Mouse (Mus musculus) embryo, embryonic 10 days (tissue): ENCODE measurements around the gene Il23a.
"Not testable (repeated sequence)": the region's sequence is repeated elsewhere in the genome, so short reads cannot be mapped to it uniquely, and the experiment has no call there.

Experiments
- DNase-seq: peaks from one replicate; pipeline ENCODE4 v3.0.0-alpha.2; 2015; ENCODE audit warnings: low spot score

The Il23a gene

DNA sequence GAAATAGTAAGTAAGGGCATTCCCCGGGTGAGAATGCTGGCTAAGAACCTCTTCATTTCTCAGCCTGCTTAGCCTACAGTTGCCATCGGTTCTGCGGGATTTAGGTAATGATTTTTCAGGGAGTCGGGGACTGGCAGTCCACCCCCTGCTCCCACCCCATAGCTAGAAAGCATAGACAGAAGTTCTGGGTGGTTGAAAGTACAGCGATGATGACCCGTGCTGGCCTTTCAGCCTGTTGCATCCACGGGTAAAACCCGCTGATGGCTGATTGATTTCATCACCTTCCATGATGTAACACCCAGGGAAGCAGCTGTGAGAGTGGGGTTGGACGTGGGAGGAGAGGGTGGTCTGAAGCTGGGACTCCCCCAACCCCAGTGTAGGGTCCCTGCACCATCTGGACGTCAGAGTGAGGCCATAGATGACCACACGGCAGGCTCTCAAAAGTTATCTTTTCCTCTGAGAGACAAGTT, at the start of gene Il23a:
Gene Il23a, minus strand, starts transcription at position 51 of the 470 bp plus-strand sequence.
- DNase-seq: no peak

DNA sequence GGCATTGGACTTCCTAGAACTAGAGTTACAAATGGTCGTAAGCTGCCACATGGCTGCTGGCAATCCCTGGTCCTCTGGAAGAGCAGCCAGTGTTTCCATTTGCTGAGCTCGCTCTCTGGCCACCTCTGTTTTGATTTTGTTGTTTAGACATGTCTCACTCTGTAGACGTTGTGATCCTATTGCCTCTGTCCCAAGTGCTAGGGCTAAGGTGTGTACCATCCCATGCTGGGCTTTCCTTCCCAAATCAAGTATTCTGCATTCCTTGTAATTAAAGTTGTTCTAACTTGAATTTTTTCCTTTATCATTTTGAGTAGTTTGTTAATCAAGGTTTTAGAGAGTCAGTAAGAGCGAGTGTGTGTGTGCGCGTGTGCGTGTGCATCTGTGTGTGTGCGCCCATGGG, 49.0 kb upstream of the Il23a start:
- no peak for DNase-seq

- DNase-seq: peak; percentile 40
Measured at GRCm38 (mm10) chr10:128344568-128345275, 46.2 kb upstream of the Il23a start.

DNA sequence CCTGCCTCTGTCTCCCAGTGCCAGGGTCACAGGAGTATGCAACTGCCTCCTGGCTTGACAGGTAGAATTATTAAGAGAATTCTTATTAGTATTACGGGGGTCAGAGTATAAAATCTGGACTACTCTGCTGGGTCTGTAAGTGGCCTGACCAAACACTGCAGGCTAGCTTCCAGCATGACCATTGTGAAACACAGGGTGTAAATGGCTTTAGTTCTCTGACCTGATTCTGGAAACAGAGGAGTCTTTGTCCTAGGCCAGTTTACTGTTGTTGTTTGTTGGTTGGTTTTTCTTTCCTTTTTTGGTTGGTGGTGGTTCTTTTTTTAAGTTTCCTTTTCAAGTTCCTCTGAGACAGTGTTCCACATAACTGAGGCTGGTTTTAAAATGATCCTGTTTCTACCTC, 44.9 kb upstream of the Il23a start:
- DNase-seq: no peak

GRCm38 (mm10) chr10:128340257-128340656, 41.7 kb upstream of the Il23a start:
- no peak for DNase-seq

GRCm38 (mm10) chr10:128338948-128339347, 40.4 kb upstream of the Il23a start:
- no peak for DNase-seq

- DNase-seq: no peak
Measured at GRCm38 (mm10) chr10:128338415-128338814, 39.9 kb upstream of the Il23a start.

GRCm38 (mm10) chr10:128337306-128338181, 39.0 kb upstream of the Il23a start, which contains the start of gene Cs:
Gene Cs (plus strand): TSS chr10:128337734.
- peak; percentile 97 for DNase-seq

- DNase-seq: no peak
Measured at GRCm38 (mm10) chr10:128336597-128336996, 38.0 kb upstream of the Il23a start.

DNA sequence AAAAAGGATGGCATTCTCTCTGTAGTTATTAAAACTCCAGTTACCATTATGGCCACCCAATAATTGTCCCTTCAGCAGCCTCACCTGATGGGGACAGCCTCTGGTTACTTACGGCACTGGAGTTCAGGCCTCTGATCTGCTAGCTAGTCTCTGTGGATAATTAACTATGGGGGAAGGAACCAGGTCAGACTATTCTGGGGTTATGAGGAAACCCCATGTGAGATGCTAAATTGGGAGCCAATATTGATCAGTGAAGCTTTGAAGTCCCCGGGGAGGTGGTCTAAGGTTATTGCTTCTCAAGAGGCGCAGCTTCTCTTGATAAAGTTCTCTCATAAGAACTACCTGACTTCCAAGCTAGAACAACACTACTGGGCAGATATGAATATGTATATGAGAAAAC, 37.6 kb upstream of the Il23a start:
- no peak for DNase-seq

DNA sequence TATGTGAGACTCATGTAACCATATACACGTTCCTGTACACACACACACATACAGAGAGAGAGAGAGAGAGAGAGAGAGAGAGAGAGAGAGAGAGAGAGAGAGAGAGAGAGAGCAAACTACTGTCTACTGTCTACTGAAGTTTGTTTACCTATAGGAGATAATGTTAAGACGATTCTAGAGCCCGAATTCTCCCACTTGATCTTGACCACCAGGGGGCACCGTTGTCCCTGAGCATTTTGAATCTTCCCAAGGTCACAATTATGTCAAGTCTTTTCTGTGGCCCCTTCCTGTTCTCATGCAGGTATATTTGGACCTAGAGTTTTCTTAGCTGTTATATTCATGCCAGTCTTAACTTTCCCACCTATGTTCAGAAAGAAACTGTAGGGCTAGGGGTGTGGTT, 37.0 kb upstream of the Il23a start:
- DNase-seq: peak; percentile 83

GRCm38 (mm10) chr10:128332358-128333249, 34.1 kb upstream of the Il23a start:
- DNase-seq: not testable (repeated sequence)

DNA sequence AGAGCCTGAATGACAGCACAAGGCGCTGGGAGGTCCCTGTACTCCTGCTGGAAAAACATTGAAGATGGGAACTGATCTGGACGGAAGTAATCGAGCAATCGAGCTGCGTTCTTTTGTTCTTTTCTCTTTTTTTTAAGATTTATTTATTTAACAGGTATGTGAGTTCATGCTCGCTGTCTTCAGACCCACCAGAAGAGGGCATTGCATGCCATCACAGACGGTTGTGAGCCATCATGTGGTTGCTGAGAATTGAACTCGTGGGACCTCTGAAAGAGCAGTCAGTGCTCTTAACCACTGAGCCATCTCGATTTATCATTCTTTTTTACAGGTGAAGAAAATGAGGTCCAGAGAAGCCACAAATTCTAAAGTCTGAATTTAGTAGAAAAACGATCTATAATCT, 29.1 kb upstream of the Il23a start:
- DNase-seq: no peak

GRCm38 (mm10) chr10:128326825-128327224, 28.3 kb upstream of the Il23a start:
- DNase-seq: no peak

GRCm38 (mm10) chr10:128323516-128323915, 25.0 kb upstream of the Il23a start:
- DNase-seq: no peak

GRCm38 (mm10) chr10:128322141-128323108, 23.9 kb upstream of the Il23a start, which contains the start of gene Cnpy2:
Gene Cnpy2 (plus strand): TSS chr10:128322459.
- DNase-seq: peak; percentile 97

DNA sequence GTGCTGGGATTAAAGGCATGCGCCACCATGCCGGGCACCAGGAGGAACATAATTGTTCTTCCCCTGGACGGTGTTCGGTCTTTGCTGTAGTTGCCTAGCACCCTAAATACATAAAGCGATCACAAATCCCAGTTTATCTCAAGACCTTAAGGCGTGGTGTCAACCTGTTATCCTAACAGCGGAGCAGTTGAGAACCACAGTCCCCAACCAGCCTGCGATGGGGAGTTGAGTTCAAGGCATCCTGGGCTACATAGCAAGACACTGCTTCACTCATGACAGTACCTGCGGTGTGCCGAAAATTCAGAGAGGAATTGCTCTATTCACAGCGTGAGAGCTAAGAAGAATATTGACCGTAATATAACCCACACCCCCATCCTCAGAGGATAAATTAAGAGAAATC, 23.1 kb upstream of the Il23a start:
- DNase-seq: peak; percentile 37

- no peak for DNase-seq
Measured at GRCm38 (mm10) chr10:128315578-128315977, 17.0 kb upstream of the Il23a start.

DNA sequence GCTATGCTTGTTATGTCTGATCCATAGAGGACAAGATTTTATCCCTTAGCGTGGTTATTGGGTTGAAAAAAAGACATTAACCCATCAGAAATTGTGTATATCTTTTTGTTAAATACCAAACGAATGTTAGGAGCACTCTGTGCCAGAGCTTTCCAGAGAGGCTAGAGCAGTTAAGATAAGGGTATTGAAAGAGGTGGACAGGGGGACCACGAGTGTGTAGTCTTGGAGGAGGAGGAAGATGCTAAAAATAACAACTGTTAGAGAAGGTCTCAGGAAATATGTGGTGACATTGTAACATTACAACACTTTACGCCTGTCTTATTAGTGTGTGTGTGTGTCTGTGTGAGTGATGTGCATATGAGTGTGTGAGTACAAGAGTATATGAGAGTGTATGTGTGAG, 12.3 kb upstream of the Il23a start:
- no peak for DNase-seq

GRCm38 (mm10) chr10:128310177-128310576, 11.6 kb upstream of the Il23a start:
- DNase-seq: no peak

GRCm38 (mm10) chr10:128309654-128310053, 11.1 kb upstream of the Il23a start:
- no peak for DNase-seq
